Mouse (Mus musculus) hindbrain, embryonic 10.5 days (tissue): ENCODE data around the gene Dtd1. TPM values are rescaled to one million over a fixed set of nuclear protein-coding genes. Genes with fewer than 3 reads are reported as not detected.

Experiments used
- DNase-seq: peaks from one replicate; pipeline ENCODE4 v3.0.0-alpha.2; 2017; ENCODE audit warnings: low spot score
- H3K27ac ChIP-seq: fragments of 300-500 bp; sonication (generic); 2 replicates; pipeline ENCODE4 v1.5.1; 2016; ENCODE audit warnings: mild to moderate bottlenecking, moderate library complexity
- H3K27me3 ChIP-seq: fragments of 300-500 bp; sonication (generic); 2 replicates; pipeline ENCODE4 v1.6.1; 2016; ENCODE audit warnings: mild to moderate bottlenecking; ENCODE audit not compliant: poor library complexity, insufficient read depth, severe bottlenecking
- H3K36me3 ChIP-seq: fragments of 300-500 bp; sonication (generic); 2 replicates; pipeline ENCODE4 v1.6.1; 2016; ENCODE audit warnings: mild to moderate bottlenecking, moderate library complexity
- H3K4me1 ChIP-seq: fragments of 300-500 bp; sonication (generic); replicated peaks from 2 replicates; pipeline ENCODE4 v1.6.1; 2016; ENCODE audit warnings: mild to moderate bottlenecking
- H3K4me3 ChIP-seq: fragments of 300-500 bp; sonication (generic); 2 replicates; pipeline ENCODE4 v1.5.1; 2016; ENCODE audit warnings: mild to moderate bottlenecking, moderate library complexity
- H3K9me3 ChIP-seq: fragments of 300-500 bp; sonication (generic); 2 replicates; pipeline ENCODE4 v1.6.1; 2016; ENCODE audit warnings: mild to moderate bottlenecking, moderate library complexity
- WGBS: fragments of 180-500 bp; shearing (Covaris S2); methylation state at CpG from one replicate; pipeline ENCODE4 v1.1.7; 2016; 5-methylcytosine and 5-hydroxymethylcytosine counted together
- polyA plus RNA-seq: library from polyadenylated mRNA; unstranded; fragments of >200 nt; fragmentation: Nextera tagmentation; extraction: Ambion mirVana; gene quantifications from 2 replicates; pipeline ENCODE4 v1.2.1, GENCODE M21; 2016

Gene Dtd1
- polyA plus RNA-seq, 1 experiment from 2014 or later, result 27.1 TPM

DNA sequence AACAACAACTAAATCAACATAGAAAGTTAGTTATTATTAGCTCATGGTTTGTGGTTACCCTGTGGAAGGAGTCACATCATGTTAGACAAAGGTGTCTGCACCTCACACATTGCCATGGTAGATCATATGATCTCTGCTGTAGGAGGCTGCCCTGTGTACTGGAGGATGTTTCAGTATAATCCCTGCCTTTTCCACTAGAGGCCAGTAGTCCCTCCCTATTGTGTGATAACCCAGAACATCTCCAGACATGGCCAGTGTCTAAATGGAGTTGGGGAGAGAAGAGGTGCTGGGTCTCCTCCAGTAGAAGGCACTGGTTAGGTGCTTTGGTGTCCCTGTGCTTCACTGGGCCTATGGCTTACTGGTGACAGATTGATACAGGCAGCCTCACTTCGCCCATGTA is 125.0 kb downstream of the Dtd1 start:
- Histone ChIP-seq H3K4me3 (no peak overlapping the region), H3K27me3 (no peaks in the 10 kb centered on the region), H3K36me3 (no peaks in the 10 kb centered on the region), H3K9me3 (no peaks in the 10 kb centered on the region), H3K27ac (no peak overlapping the region), H3K4me1 (peaks cover 12% of the 10 kb centered on the region; the same call in 1 of the 2 replicates)
- WGBS, result 85% methylated on average over 1 of the region's 1 CpGs
- no peak for DNase-seq

DNA sequence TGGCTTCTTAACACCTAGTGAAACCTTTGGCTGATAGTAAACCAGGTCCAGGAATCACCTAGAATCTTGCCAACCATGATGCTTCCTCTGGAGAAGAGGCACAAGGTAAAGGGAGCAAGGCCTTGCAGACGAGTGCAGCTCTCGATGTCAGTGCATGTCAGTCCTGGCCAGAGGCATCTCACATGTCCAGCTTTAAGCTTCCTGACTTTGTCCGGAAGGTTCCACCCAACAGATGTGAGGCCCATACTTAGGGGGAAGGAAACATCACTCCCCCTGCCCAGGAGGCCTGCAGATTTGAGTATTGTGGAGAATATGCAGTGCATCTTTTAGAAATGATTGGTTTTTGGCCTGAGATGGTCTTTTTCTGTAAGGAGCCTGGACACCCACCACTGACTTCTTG is 127.4 kb downstream of the Dtd1 start:
- Histone ChIP-seq H3K4me1 (0 out of 2 replicates have a peak, but pooled peaks cover 2% of the 10 kb centered on the region), H3K27ac (no peak overlapping the region), H3K27me3 (no peaks in the 10 kb centered on the region), H3K9me3 (no peaks in the 10 kb centered on the region), H3K4me3 (no peak overlapping the region), H3K36me3 (no peaks in the 10 kb centered on the region)
- no peak for DNase-seq
- WGBS, result 92% methylated on average over 3 of the region's 3 CpGs

DNA sequence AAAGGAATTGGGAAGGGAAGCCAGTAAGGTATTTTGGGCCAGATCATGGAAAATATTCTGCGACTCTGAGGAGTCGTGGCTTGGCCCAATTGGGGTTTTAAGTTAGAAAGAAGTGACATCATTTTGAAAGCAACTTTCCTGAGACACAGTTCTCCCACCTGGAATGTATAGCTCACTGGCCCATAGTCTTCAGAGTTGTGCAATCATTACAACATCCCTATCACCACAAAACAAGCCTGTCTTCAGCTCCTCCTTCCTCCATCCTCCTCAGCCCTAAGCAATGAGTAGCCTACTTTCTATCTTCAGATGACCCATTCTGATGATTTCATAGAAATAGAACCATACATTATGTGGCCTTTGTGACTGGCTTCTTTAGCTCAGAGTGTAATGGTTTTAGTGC is 130.1 kb downstream of the Dtd1 start:
- Histone ChIP-seq H3K9me3 (no peaks in the 10 kb centered on the region), H3K36me3 (no peaks in the 10 kb centered on the region), H3K4me1 (0 out of 2 replicates have a peak, but pooled peaks cover 2% of the 10 kb centered on the region), H3K27ac (no peak overlapping the region), H3K27me3 (no peaks in the 10 kb centered on the region), H3K4me3 (no peak overlapping the region)
- WGBS, result 93% methylated on average over 2 of the region's 2 CpGs
- no peak for DNase-seq

DNA sequence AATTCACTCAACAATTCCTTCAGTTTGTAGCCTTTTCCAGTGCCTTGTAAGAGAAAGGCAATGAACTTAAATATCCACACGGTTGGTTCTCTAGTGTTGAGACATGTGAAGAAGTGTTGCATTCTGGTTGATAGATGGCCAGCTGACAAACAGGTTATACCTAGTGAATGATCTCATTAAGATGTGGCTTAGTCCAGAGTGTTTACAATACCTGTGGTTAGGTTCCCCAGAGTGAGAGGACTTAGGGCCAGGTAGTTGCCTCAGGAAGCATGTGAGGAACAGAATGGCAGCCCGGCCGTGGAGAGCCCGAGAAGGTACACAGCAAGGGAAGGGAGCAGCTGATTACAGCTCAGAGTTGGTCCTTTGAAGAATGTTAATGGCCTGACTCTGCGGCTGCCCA is 138.5 kb downstream of the Dtd1 start:
- no peaks in the 10 kb centered on the region for H3K9me3 ChIP-seq
- no peak for DNase-seq
- H3K27me3 ChIP-seq, result no peaks in the 10 kb centered on the region
- no peaks in the 10 kb centered on the region for H3K4me1 ChIP-seq
- H3K36me3 ChIP-seq, result no peaks in the 10 kb centered on the region
- WGBS, result 89% methylated on average over 5 of the region's 5 CpGs
- H3K4me3 ChIP-seq, result no peak overlapping the region
- no peak overlapping the region for H3K27ac ChIP-seq

DNA sequence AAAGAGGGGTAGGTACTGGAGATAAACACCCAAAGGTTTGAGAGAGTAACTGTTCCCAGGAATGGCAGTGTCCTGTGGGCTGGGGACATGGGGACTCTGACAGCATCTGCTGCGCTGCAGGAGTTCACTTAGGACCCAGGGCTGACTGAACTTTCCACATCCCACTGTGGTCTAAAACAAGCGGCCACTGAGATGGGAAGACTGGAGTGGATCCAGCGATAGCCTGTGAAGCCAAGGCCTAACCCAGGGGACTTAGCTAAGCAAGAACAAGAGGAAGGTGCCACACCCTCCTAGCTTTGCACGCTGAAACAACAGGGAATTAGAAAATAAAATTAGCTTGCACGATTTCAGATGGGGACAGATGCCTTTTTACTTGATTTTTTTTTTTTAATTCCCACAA is 138.9 kb downstream of the Dtd1 start:
- no peak for DNase-seq
- Histone ChIP-seq H3K36me3 (no peaks in the 10 kb centered on the region), H3K9me3 (no peaks in the 10 kb centered on the region), H3K27me3 (no peaks in the 10 kb centered on the region), H3K4me3 (no peak overlapping the region), H3K27ac (no peak overlapping the region), H3K4me1 (no peaks in the 10 kb centered on the region)
- 82% methylated on average over 5 of the region's 5 CpGs for WGBS

DNA sequence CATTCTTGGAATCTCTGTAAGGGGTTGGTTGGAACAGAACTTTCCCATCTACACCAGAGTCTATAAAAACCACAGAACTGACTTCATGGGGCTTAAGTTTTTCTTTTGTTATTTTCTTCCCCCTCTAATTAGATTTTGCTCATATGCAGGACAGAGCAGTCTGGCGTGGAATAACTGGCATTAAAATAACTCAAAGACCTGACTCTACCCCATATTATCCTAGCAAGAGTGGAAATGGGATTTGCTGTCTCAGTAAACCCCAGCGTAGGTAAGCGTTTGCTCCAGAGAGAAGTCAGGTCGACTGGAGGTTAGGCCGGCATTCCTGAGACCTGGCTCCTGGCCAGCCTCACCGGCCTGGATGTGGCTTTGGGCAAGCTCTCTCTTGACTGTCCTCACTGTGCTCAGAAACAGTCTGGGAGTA is 140.9 kb downstream of the Dtd1 start:
- 88% methylated on average over 6 of the region's 6 CpGs for WGBS
- Histone ChIP-seq H3K9me3 (no peaks in the 10 kb centered on the region), H3K4me3 (no peak overlapping the region), H3K36me3 (no peaks in the 10 kb centered on the region), H3K4me1 (no peaks in the 10 kb centered on the region), H3K27me3 (no peaks in the 10 kb centered on the region), H3K27ac (no peak overlapping the region)
- DNase-seq, result no peak

DNA sequence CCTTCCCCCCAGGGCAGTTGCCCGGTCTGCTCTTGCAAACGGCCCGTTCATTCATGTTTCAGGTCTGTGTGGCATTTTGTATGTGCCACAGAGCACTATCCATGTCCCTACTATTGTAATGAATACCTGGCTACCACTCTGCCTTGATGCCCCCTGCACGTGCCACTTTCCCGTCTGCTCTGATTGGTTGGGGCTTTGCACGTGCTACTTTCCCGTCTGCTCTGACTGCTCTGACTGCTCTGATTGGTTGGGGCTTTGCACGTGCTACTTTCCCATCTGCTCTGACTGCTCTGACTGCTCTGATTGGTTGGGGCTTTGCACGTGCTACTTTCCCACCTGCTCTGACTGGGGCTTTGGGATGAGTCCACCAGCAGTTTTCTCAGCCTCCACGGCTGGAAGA is 142.3 kb downstream of the Dtd1 start:
- Histone ChIP-seq H3K27ac (no peak overlapping the region), H3K9me3 (no peaks in the 10 kb centered on the region), H3K36me3 (no peaks in the 10 kb centered on the region), H3K27me3 (no peaks in the 10 kb centered on the region), H3K4me1 (no peaks in the 10 kb centered on the region), H3K4me3 (no peak overlapping the region)
- 89% methylated on average over 10 of the region's 10 CpGs for WGBS
- no peak for DNase-seq

DNA sequence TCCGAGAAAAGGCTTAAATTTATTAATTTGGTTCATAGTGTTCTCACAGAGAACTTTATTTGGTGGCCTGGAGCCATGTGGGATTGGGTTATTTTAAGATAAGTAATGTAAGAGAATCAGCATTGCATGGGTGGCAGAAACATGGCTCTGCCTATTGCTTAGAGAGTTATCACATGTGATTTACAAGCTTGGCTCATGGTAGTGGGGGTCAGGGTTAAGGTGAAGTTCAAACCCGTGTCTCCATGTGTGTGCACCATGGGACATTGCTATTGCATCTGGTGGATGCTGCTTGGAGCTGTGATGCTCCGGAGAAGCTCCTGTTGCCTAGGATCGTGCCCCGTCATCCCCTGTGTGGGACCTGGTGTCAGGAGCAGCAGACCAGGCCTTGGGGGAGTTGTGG is 143.6 kb downstream of the Dtd1 start:
- Histone ChIP-seq H3K9me3 (no peaks in the 10 kb centered on the region), H3K4me3 (no peak overlapping the region), H3K27ac (no peak overlapping the region), H3K4me1 (no peaks in the 10 kb centered on the region), H3K36me3 (no peaks in the 10 kb centered on the region), H3K27me3 (no peaks in the 10 kb centered on the region)
- 85% methylated on average over 5 of the region's 5 CpGs for WGBS
- DNase-seq, result no peak

DNA sequence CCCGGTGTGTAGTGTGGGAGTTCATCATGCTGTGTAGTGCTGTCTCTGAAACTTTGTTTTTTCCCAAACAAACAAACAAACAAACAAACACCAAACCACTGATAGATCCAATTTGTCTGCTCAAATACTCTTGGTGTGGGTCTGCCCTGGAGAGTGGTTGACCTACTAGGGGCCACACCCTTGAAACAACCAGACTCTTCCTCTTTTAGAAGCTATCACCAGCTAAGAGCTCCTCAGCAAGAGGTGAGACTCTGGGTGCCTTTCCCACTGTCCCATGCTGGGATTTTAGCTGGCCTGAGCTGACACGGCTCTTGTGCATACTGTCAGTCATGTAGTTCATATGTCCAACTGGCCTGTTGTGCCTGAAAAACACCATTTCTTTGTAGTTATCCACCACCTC is 145.6 kb downstream of the Dtd1 start:
- H3K9me3 ChIP-seq, result no peaks in the 10 kb centered on the region
- H3K36me3 ChIP-seq, result no peaks in the 10 kb centered on the region
- no peaks in the 10 kb centered on the region for H3K27me3 ChIP-seq
- 91% methylated on average over 2 of the region's 2 CpGs for WGBS
- no peak overlapping the region for H3K27ac ChIP-seq
- DNase-seq, result no peak
- no peak overlapping the region for H3K4me3 ChIP-seq
- no peaks in the 10 kb centered on the region for H3K4me1 ChIP-seq

DNA sequence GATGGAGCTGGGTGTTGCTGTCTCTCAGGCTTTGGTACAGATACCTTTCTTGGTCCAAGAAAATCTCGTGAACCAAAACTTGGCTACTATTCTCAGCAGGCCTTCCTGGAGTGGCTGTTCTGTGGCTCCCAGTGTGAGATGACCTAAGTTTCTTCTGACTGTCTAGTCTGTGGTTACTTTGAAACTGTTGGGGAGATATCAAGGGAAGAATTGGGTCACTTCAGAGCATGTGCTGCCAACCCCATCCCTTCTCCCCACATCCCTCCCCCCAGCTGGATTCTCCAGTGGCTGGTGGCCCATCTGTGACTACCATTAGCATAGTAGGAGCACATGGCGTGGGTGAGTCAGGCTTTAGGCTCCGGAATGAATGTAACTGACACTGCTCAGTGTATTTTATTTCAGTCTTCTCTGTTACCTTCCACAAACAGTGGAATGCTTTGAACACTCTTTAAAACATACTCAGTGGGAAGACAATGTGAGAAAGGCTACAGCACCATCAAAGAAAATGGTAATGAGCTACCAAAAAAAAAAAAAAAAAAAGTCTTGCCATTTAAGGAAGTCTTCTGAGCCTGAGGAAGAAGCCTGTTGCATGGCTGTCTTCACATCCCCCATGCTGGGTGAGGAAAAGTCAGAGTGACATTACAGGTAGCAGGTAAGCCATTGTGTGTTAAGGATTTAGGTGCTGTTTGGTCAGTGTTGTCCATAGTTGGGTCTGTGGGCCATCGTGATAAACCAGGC is 146.5 kb downstream of the Dtd1 start:
- Histone ChIP-seq H3K27ac (no peak overlapping the region), H3K27me3 (no peaks in the 10 kb centered on the region), H3K9me3 (no peaks in the 10 kb centered on the region), H3K36me3 (no peaks in the 10 kb centered on the region), H3K4me1 (no peaks in the 10 kb centered on the region), H3K4me3 (no peak overlapping the region)
- no peak for DNase-seq
- 71% methylated on average over 4 of the region's 4 CpGs for WGBS

DNA sequence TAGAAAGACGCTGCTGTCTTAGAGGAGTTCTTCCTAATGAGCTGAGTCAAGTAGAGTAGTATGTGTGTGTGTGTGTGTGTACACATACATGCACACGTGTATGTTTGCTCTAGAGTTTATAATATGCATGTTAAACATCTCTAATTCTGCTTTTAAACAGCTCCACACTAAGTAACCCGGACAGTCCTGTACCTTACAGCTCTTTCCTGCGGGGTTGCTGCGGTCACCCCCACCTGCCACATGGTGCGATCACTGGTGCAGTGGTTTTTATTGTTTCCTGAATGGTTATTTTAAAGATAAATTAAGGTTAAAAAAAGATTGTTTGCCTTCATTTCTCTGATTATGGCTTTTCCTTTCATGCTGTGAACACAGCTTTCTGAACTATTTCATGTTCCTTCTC is 153.9 kb downstream of the Dtd1 start:
- 92% methylated on average over 6 of the region's 6 CpGs for WGBS
- DNase-seq, result no peak

DNA sequence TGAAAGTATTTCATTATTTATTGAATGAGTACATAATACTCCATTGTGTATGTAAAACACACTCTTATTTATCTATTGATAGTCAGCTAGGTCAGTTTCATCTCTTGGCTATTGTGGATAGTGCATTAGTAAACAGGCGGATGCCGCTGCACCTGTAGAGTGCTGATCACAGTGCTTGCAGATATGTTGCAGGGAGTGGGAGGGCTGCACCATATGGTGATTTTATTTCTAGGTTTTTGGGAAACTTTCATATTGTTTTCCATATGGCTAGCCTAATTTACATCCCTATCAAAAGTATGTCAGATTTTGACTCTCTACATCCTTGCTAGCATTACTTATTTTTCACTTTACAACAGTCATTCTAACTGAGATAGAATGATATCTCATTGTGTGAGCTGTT is 155.3 kb downstream of the Dtd1 start:
- no peaks in the 10 kb centered on the region for H3K36me3 ChIP-seq
- no peak overlapping the region for H3K27ac ChIP-seq
- whole genome bisulfite sequencing, result 95% methylated on average over 2 of the region's 2 CpGs
- no peak overlapping the region for H3K4me3 ChIP-seq
- H3K27me3 ChIP-seq, result no peaks in the 10 kb centered on the region
- DNase-seq, result no peak
- no peaks in the 10 kb centered on the region for H3K4me1 ChIP-seq
- no peaks in the 10 kb centered on the region for H3K9me3 ChIP-seq

More for the DNA sequence above, 153.9 kb downstream of the Dtd1 start:
- Histone ChIP-seq H3K27me3 (no peaks in the 10 kb centered on the region), H3K27ac (no peak overlapping the region), H3K4me1 (no peaks in the 10 kb centered on the region), H3K9me3 (no peaks in the 10 kb centered on the region), H3K36me3 (no peaks in the 10 kb centered on the region), H3K4me3 (no peak overlapping the region)

DNA sequence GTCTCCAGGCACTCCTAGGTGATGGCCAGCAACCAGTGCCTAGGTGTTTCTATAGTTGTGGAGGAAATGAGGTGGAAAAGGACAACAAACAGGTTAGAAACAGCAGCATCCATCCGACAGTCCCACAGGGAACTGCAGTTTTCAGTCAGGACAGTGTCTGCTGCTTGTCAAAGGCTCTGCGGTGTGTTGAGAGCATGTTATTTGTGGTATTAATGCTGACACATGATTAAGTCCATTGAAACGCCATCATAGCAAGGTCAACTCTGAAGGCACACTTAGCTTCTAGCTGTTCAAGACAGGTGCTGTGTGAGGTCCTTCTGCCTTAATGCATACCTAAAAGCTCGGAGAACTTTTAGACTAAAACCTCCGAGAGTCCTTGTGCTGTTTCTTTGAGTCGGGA is 161.0 kb downstream of the Dtd1 start:
- H3K27ac ChIP-seq, result no peak overlapping the region
- DNase-seq, result no peak
- no peaks in the 10 kb centered on the region for H3K4me1 ChIP-seq
- H3K9me3 ChIP-seq, result no peaks in the 10 kb centered on the region
- WGBS, result 92% methylated on average over 6 of the region's 6 CpGs
- no peaks in the 10 kb centered on the region for H3K27me3 ChIP-seq
- H3K36me3 ChIP-seq, result no peaks in the 10 kb centered on the region
- H3K4me3 ChIP-seq, result no peak overlapping the region

DNA sequence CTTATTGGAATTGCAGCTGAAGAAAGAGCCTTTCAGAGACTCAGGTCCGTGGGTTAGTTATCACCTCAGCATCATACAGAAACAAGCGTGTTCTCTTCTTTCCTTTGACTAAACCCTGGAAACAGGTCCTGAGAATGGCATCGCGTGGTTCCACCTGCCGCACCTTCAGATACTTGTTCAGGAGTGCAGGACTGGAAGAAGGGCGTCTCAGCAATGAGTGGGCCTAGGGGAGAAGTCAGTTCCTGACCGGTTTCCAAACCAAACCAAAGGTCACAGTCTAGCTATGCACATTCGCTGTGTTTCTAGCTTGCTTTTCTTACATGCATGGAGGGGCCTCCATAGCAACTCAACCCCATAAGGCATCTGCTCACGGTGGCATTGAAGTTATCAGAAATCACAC is 164.0 kb downstream of the Dtd1 start:
- 0 out of 2 replicates have a peak, but pooled peaks cover 4% of the 10 kb centered on the region for H3K9me3 ChIP-seq
- no peak for DNase-seq
- no peaks in the 10 kb centered on the region for H3K27me3 ChIP-seq
- H3K4me1 ChIP-seq, result no peaks in the 10 kb centered on the region
- no peaks in the 10 kb centered on the region for H3K36me3 ChIP-seq
- H3K27ac ChIP-seq, result no peak overlapping the region
- 91% methylated on average over 9 of the region's 9 CpGs for WGBS
- H3K4me3 ChIP-seq, result no peak overlapping the region
